Mouse (Mus musculus) induced T-regulatory cell, adult 2 months (primary cell): Measurements from ENCODE around the gene Gm49320.
"Not testable (repeated sequence)": the region's sequence is repeated elsewhere in the genome, so short reads cannot be mapped to it uniquely, and the experiment has no call there.

ENCODE experiments used
- DNase-seq: peaks from one replicate; pipeline ENCODE4 v3.0.0-alpha.2; 2012; ENCODE audit warnings: low read depth

The Gm49320 gene

DNA sequence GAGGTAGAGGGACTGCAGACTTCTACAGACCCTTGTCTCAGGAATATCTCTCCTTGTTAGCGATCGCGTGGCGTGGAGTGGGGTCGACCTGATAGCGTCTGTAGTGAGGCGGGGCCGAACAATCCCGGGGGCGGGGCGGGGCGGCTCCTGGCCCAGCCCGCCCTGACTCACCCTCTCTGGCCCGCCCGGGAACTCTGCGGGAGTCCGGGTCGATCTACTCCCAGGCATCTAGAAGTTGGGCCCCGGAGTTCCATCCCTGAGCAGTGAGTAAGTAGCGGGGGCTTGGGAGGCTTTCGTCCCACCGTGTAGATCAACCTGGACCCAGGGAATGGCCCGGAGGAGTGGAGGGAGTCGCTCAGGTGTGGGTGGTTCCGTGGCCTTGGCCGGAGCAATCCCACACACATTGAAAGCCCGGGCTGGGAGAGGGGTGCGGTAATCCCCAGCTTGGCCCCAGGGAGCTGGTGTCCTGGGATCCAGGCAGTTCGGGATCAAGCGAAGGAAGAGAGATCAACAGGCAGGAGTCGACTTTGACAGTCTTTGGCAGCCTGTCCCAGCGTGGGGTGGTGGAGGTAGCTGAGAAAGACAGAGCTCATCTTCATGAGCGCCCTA, 11.8 kb upstream of the Gm49320 start, which contains the start of gene Lrrc8e:
Lrrc8e (plus strand) TSS at position 89 of the 609 bp plus-strand sequence.
- DNase-seq, result no peak

GRCm38 (mm10) chr8:4227919-4228318, 10.7 kb upstream of the Gm49320 start:
- DNase-seq, result no peak

GRCm38 (mm10) chr8:4229784-4230183, 8.9 kb upstream of the Gm49320 start:
- DNase-seq, result no peak

- no peak for DNase-seq
These were observed 7.9 kb upstream of the Gm49320 start for GRCm38 (mm10) chr8:4230612-4231351.

DNA sequence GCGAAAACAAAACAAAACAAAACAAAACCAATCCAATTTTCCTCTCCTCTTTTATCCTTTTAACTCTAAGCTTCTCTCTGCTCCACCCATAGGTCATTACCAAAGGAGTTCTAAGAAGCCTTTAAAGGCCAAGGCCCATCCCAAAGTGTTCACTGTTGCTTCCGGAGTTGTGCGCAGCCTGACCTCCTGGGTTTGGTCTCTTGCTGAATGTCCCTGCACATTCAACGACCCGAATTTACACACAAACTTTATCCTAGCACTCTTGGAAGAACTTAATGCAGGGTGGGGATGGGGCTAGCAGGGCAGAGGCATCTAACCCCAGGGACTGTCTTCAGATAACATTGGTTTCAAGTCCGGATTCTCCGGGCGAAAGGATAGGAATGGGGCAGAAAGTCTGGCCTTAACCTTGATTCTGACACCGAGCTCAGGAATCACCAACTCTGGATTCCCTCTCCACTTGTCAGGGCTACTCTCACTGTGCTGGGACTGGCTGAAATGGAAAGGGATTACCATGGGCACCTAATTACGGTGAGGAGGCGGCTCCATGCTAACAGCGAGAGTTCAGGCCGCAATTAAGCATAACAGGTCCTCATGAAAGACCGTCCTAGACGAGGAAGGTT, 741 bp upstream of the Gm49320 start:
- no peak for DNase-seq

DNA sequence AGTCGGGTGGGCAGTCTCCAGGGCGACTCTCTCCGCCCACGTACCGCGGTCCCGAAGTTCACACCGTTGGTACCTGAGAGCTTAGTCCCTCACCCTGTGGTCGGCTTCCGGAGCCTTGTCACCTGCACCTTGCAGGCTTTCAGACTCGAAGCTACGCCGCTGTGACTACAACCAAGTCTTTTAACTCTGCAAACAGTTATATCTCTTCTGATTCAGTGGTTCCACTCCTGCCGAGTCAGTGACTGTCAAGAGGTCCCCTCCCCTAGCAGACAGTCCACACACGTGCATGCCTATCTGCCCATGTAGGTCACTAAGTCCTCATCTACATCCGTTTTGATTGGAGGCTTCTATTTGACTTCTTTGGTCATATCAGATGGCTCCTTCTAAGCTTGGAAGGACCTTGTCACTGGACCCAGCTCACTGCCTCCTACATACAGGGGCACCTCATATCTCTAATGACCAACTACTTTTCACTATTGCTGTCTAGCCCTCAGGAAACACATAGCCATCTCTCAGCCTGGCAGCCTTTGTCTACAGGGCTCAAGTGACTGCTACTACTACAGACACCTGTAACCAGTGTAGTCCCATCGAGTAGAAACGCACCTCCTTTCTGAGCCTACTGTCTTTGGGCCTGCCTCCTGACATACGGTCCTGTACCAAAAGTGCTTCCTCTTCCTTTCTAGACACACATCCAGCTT, 677 bp downstream of the Gm49320 start:
- no peak for DNase-seq

DNA sequence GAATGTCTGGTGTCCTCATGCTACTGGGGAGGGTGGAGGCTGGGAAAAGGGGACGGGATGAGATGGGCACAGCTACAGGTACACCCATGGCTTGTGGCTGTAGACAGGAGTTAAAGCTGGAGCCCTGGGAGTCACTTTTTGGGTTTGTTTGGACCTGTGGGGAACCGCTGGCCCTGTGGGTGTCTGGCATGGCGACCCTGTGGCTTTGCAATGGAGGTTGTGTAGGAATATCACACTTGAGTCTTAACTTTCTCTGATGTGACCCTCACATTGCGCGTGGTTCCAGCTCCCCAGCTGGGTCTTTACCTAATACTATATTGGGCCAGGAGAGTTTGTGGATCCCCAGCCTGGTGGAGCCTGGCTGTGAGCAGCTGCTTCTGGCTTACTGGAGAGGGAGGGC, 6.4 kb downstream of the Gm49320 start:
- no peak for DNase-seq

- no peak for DNase-seq
These were observed 7.1 kb downstream of the Gm49320 start for GRCm38 (mm10) chr8:4245737-4246136.

DNA sequence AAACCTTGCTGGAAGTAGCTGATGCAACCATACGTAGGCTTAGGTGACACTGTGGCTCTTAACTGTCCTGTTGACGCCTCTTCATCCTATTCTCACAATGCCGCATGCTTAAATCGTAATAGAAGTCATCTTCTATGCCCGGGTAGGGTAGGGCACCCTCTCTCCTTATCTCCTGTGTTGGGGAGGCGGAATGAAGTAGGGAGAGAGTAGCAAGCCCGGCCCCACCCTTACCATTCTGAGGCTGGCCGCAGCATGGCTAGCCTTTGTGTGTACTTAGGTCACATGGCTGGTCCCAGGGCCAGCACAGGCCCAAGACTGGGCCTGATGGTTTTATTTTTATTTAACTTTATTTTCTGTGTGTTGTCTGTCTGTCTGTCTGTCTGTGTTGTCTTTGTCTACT, 8.6 kb downstream of the Gm49320 start:
- DNase-seq, result no peak

- DNase-seq, result no peak
These were observed 9.4 kb downstream of the Gm49320 start, which contains the start of gene Tgfbr3l for GRCm38 (mm10) chr8:4247951-4248540. Gene Tgfbr3l, plus strand, starts transcription at chr8:4248214.

DNA sequence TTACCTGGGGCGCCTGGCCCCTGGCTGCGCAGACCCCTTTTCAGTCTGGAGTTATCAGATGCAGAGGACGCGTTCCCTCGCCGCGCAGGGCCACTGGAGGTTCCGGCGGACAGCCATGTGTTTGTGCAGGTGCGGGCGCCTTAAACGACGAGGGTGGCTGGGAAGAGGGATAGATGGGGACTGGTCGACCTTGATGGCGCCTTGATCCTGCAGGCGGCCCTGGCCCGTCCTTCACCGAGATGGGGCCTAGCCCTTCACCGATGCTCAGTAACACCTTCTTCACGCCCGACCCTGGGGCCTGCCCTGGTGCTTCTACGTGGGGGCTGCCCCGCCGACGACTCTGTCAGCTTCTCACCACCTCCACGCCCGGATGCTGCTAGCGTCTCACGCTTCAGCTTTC, 10.5 kb downstream of the Gm49320 start:
- no peak for DNase-seq

- peak; percentile 89 for DNase-seq
These were observed 11.8 kb downstream of the Gm49320 start for GRCm38 (mm10) chr8:4250306-4250970.

DNA sequence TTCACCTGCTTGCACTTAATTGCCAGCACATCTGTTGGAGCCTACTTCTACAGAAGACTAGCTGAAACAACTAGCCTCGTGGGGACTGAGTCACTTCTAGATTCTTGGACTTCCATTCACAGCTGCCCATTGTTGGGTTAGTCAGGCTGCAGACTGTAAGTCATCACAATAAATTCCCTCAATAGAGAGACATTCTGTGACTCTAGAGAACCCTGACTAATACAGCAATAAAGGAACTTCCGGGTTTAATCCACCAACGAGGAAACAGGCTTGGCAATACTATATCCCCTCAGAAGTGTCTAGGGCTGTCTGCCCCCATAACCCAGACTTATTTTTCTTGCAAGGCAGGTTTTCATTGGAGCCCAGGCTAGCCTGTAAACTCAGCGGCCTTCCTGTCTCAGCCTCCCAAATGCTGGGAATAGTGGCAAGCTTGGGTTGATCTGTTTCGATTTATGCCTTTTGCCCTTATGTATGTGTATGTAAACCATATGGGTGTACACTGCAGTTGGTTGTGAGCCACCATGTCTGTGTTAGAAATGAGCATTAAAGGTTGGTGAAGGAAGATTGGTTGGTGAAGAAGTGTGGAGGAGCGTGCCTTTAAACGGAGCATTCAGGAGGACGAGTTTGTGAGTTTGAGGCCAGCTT, 13.6 kb downstream of the Gm49320 start:
- DNase-seq, result no peak

DNA sequence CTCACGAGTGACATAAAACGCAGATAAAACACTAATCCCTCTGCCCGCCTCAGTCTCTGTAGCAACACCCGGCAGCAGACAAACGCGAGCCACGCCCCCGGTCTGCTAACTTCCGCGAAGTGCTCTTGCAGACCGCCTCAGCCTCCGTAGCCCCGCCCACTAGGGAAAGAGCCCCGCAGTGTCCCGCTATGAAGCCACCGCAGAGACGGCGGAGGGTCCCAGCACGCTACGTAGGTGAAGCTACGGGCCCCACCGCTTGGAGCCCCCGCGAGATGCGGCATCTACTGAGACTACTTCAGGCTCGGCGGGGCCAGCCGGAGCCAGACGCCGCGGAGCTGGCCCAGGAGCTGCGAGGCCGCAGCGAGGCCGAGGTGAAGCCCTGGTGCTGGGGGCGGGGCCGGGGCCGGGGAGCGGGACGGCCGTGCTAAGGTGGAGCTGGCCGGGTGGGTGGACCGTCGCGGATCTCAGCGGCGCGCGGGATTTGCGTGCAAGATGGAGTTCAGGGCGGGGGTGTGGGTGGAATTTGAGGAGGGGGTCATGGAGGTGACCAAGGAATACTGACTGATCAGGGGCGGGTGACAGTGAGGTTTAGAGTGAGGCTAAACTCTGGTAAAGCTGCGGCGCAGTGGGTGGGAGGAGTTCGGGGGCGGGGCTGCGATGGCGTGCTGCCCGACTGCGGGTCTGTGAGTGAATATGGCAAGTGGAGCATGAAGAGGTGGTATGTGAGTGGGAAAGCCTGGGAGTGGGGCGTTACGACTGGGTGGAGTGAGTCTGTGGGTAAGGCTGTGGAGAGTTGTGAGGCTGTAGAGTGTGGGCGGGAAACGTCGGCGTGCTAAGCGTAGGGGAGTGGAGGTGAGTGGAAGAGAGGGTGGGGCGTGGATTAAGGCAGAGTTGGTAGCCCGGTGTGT, 14.5 kb downstream of the Gm49320 start, which contains the start of gene Snapc2:
Snapc2 (plus strand) TSS at position 147 of the 908 bp plus-strand sequence.
- DNase-seq, result peak; percentile 99

DNA sequence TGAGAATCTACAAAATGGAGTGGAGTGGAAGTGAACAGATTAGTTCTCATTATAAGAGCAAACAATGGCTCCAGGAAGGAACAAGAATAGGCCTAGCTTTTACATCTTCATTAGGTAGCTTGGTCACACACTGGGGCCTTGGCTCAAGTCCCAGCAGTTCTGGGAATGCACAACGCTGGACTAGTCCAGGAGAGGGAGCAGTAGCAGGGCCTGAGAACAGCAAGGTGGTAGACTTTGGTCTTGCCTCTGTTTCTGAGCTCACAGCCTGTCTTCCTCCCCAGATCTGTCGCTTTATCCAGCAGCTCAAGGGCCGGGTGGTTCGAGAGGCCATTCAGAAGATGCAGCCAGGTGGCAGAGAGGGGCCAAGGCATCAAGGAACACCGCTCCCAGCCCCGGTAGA, 15.3 kb downstream of the Gm49320 start:
- no peak for DNase-seq

DNA sequence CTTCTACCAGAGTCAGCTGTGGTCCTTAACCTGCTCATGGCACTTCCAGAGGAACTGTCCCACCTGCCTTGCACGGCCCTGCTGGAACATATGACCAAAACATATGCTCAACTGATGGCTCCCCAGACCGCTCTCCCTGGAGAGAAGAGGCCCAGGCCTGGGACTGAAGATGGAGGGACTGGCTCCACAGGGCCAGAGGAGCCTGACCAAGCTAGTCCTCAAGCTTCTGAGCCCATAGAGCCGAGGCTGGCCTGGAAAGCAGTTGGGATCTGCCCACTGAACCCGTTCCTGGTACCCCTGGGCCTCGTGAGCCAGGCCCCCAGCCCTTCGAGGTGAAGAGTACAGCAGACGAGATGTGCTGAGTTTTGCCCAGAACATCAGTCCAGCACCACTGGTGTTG, 16.8 kb downstream of the Gm49320 start:
- DNase-seq, result not testable (repeated sequence)

DNA sequence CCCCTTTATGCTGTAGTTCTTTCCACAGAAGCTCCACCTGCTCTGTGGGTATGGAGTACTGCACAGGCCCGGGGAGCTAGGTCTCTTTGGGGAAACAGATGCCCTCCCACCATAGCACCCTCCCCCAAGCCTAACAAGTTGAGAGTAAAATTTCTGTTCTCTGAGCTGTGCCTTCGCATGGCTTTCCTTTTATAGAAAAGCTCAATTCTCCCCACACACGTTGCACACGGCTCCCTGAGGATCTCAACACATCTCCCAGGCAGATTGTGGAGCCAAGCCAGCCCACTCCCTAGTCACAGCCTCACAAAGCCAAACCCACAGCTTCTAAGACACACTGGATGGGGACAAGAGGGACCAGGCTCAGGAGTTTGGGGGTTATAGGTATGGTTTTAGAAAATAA, 18.2 kb downstream of the Gm49320 start:
- no peak for DNase-seq

- no peak for DNase-seq
These were observed 18.7 kb downstream of the Gm49320 start for GRCm38 (mm10) chr8:4257350-4257749.

GRCm38 (mm10) chr8:4258233-4258632, 19.6 kb downstream of the Gm49320 start:
- peak; percentile 82 for DNase-seq

GRCm38 (mm10) chr8:4258678-4259077, 20.0 kb downstream of the Gm49320 start:
- no peak for DNase-seq
